Mouse (Mus musculus): ENCODE measurements around the gene Fam83e. TPM values are rescaled to one million over a fixed set of nuclear protein-coding genes. Genes with fewer than 3 reads are reported as not detected.

The Fam83e gene
- total and polyA plus RNA-seq, 3 experiments, result 0.43 to 1.0 TPM; not detected in 1

DNA sequence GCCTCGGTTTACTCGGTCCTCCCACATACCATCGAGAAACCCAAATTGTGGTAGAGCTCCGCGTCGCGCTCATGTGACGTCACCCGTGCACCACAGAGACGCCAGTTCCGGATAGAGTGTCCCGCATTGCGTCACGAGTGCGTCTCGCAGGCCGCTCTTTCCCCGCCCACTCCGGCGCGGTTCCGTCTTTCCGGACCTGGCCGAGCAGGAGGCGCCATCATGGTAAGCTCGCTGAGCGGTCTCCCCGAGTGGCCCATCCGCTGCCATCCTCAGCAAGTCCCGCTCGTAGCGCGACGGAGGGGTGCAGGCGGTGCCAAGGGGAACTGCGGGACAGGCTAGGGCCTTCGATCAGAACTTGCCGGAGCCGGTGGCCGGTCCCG is 3.1 kb upstream of the Fam83e start, which contains the start of gene Sphk2 (continued):
- TF ChIP-seq ZMIZ1 (IDR thresholded peaks at IDR 0.05; ENCODE audit: low read depth, low read length) (peak; percentile 96), NRF1 (IDR thresholded peaks at IDR 0.05; ENCODE audit: insufficient read depth, low read depth, low read length, poor library complexity, severe bottlenecking) (0 out of 2 replicates have a peak, but pooled peaks have one; percentile 35), USF1 (IDR thresholded peaks at IDR 0.05; ENCODE audit: low read depth, low read length) (peak; percentile 85), NELFE (IDR thresholded peaks at IDR 0.05; ENCODE audit: low read depth, low read length) (peak; percentile 95), MAX (IDR thresholded peaks at IDR 0.05; ENCODE audit: low read length) (peak; percentile 92), ZKSCAN1 (IDR thresholded peaks at IDR 0.05; ENCODE audit: low read depth, low read length) (no peak), CHD2 (IDR thresholded peaks at IDR 0.05; ENCODE audit: low read length) (no peak), SIN3A (IDR thresholded peaks at IDR 0.05; ENCODE audit: low read length) (peak; percentile 98), E2F4 (IDR thresholded peaks at IDR 0.05; ENCODE audit: borderline replicate concordance, low read depth, low read length) (no peak; the same call in 1 of the 2 replicates), GABPA (IDR thresholded peaks at IDR 0.05; ENCODE audit: low read depth, low read length) (peak; percentile 93; the same call in 1 of the 2 replicates), KAT2A (conservative IDR thresholded peaks at IDR 0.05; ENCODE audit: low read depth, low read length) (peak; percentile 94)

DNA sequence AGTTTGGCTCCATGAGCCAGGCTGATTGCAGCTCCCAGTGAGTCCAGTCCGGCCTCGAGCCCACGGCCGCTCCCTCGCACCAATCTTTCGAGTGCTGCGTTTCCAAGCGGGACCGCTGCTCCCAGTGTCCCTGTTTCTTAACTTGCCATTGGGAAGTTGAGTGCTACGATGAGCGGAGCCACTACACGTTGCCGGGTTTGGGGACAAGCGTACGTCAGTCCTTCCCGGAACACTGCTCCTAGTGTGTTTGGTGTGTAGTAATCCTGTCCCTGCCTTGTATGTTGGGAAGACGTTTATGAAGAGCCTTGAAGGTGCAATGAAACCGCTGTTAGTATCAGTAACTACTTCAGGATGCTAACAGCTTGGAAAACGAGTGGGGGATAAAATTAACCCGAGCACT is 2.7 kb upstream of the Fam83e start:
- H3K4me3 ChIP-seq (ENCODE audit: control insufficient read depth in 1 of 2, insufficient read depth in 1 of 2, low read depth in 2 of 2, low read length in 2 of 2), result peak overlapping the region; percentile 69 to 73
- H3K27ac ChIP-seq (ENCODE audit: control insufficient read depth, low read depth, low read length), result peak overlapping the region; percentile 59
- H3K9me3 ChIP-seq (replicated peaks; ENCODE audit: insufficient read depth, low read length), result no peaks in the 10 kb centered on the region
- H3K4me1 ChIP-seq (ENCODE audit: control insufficient read depth in 1 of 2, insufficient read depth in 2 of 2, low read length in 2 of 2), result peaks cover 0 to 5% of the 10 kb centered on the region in 2 experiments; a peak in 1 of 4 replicates
- no peak for DNase-seq (ENCODE audit: low read depth, low spot score)
- H3K9ac ChIP-seq (ENCODE audit: control insufficient read depth, low read depth, low read length, poor library complexity, severe bottlenecking), result peak overlapping the region; percentile 87
- H3K79me2 ChIP-seq (ENCODE audit: control insufficient read depth, insufficient read depth, low read length, poor library complexity), result peaks cover 48% of the 10 kb centered on the region
- peaks cover 2% of the 10 kb centered on the region in 2 experiments; a peak in 3 of 4 replicates for H3K36me3 ChIP-seq (ENCODE audit: control insufficient read depth in 1 of 2, insufficient read depth in 2 of 2, low read length in 2 of 2)
- TF ChIP-seq POLR2A (IDR thresholded peaks at IDR 0.05; ENCODE audit: control insufficient read depth in 1 of 2, insufficient read depth in 1 of 2, low read depth in 1 of 2, low read length in 2 of 2, poor library complexity in 1 of 2), result peak in 1 of 2 experiments; percentile 4; a peak in 1 of 4 replicates
- no peak for TF ChIP-seq SIN3A (IDR thresholded peaks at IDR 0.05; ENCODE audit: low read length)
- no peak for TF ChIP-seq MAZ (IDR thresholded peaks at IDR 0.05; ENCODE audit: low read depth, low read length)
- no peak for TF ChIP-seq UBTF (IDR thresholded peaks at IDR 0.05; ENCODE audit: borderline replicate concordance, insufficient read depth, low read depth, low read length)
- TF ChIP-seq NRF1 (IDR thresholded peaks at IDR 0.05; ENCODE audit: insufficient read depth, low read depth, low read length, poor library complexity, severe bottlenecking), result no peak
- no peak for TF ChIP-seq ZNF384 (IDR thresholded peaks at IDR 0.05; ENCODE audit: low read depth, low read length)
- H3K27me3 ChIP-seq (ENCODE audit: control insufficient read depth in 1 of 2, insufficient read depth in 2 of 2, low read length in 2 of 2), result no peaks in the 10 kb centered on the region

- peak overlapping the region; percentile 69 to 73 for H3K4me3 ChIP-seq (ENCODE audit: control insufficient read depth in 1 of 2, insufficient read depth in 1 of 2, low read depth in 2 of 2, low read length in 2 of 2)
- H3K27ac ChIP-seq (ENCODE audit: control insufficient read depth, low read depth, low read length), result peak overlapping the region; percentile 59
- peaks cover 2% of the 10 kb centered on the region in 2 experiments; a peak in 3 of 4 replicates for H3K36me3 ChIP-seq (ENCODE audit: control insufficient read depth in 1 of 2, insufficient read depth in 2 of 2, low read length in 2 of 2)
- H3K27me3 ChIP-seq (ENCODE audit: control insufficient read depth in 1 of 2, insufficient read depth in 2 of 2, low read length in 2 of 2), result no peaks in the 10 kb centered on the region
- peaks cover 48% of the 10 kb centered on the region for H3K79me2 ChIP-seq (ENCODE audit: control insufficient read depth, insufficient read depth, low read length, poor library complexity)
- TF ChIP-seq POLR2A (IDR thresholded peaks at IDR 0.05; ENCODE audit: control insufficient read depth in 1 of 2, insufficient read depth in 1 of 2, low read depth in 1 of 2, low read length in 2 of 2, poor library complexity in 1 of 2), result 0 out of 4 replicates have a peak, but pooled peaks of 1 of the 2 experiments have one; percentile 6
- TF ChIP-seq NRF1 (IDR thresholded peaks at IDR 0.05; ENCODE audit: insufficient read depth, low read depth, low read length, poor library complexity, severe bottlenecking), result no peak
- peaks cover 0 to 5% of the 10 kb centered on the region in 2 experiments; a peak in 1 of 4 replicates for H3K4me1 ChIP-seq (ENCODE audit: control insufficient read depth in 1 of 2, insufficient read depth in 2 of 2, low read length in 2 of 2)
- H3K9me3 ChIP-seq (replicated peaks; ENCODE audit: insufficient read depth, low read length), result no peaks in the 10 kb centered on the region
- DNase-seq (ENCODE audit: low read depth, low spot score), result peak; percentile 35
- peak overlapping the region; percentile 87 for H3K9ac ChIP-seq (ENCODE audit: control insufficient read depth, low read depth, low read length, poor library complexity, severe bottlenecking)
Observed at GRCm38 (mm10) chr7:45719180-45719579, 1.8 kb upstream of the Fam83e start.

Measured in MEL (cell line).